Mouse (Mus musculus): ENCODE measurements around the gene Rab11fip3. TPM values are rescaled to one million over a fixed set of nuclear protein-coding genes. Genes with fewer than 3 reads are reported as not detected.

The Rab11fip3 gene
- polyA plus RNA-seq, 1 experiment from 2014 or later, result 42.8 TPM

DNA sequence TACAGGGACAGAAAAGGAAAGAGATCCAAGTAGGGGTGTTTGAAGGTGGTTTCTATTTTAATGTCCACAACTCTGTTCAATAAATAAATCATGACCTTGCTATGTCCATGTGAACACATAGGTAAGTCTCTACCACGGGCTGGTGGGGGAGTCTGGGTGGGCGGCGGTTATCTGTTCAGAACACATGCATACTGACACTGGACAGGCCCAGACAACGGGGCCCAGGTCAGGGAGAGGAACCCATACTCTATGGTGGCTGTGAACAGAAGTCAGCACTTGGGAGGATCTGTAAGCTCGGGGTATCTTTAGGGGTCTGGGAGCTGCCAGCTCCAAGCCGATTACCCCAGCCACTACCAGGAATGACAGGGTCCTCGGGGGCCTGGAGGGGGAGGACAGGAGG, 123.0 kb downstream of the Rab11fip3 start:
- H3K4me1 ChIP-seq, result peaks cover 3% of the 10 kb centered on the region
- H3K4me2 ChIP-seq (replicated peaks), result no peak overlapping the region
- H3K27ac ChIP-seq, result no peak overlapping the region
- ATAC-seq (ENCODE audit: low FRiP score), result no peak
- H3K4me3 ChIP-seq, result no peak overlapping the region
- no peaks in the 10 kb centered on the region for H3K36me3 ChIP-seq
- no peaks in the 10 kb centered on the region for H3K9me3 ChIP-seq (replicated peaks)
- peaks cover 22% of the 10 kb centered on the region for H3K27me3 ChIP-seq
- WGBS, result 78% methylated on average over 7 of the region's 7 CpGs
- H3K9ac ChIP-seq, result no peak overlapping the region

DNA sequence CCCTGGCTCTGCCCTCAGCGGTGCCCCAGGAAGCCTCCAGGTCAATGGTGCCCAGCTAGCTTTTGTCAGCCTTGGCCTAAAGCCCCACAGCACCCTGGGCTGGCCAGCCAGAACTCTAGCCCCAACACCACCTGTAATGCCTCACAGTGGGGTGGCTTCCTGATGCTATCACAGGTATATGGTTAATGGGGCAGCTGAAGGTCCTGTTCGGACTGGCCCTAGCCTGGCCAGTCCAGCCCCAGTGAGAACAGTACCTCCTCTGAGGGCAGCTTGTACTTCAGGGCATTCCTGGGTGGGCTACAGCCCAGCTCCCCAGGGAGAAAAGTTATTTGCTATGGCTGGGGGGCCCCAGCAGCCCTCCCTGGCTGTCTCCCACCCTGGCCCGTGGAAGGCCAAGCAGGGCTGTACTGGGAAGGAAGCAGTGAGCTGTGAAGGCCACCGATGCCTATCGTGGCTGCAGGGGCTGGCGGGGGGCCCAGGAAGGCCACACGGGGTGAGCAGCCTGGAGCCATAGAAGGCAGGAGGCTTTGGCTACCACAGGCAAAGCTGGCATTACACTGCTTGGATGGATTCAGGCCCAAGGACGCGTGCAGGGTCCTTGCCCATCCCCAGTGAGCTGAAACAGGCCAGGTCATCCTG, 123.7 kb downstream of the Rab11fip3 start:
- Histone ChIP-seq H3K4me1 (peaks cover 6% of the 10 kb centered on the region), H3K36me3 (no peaks in the 10 kb centered on the region), H3K27ac (no peak overlapping the region), H3K9me3 (replicated peaks) (no peaks in the 10 kb centered on the region), H3K4me3 (no peak overlapping the region), H3K9ac (no peak overlapping the region), H3K27me3 (peaks cover 15% of the 10 kb centered on the region), H3K4me2 (replicated peaks) (no peak overlapping the region)
- ATAC-seq (ENCODE audit: low FRiP score), result no peak
- WGBS, result 63% methylated on average over 9 of the region's 9 CpGs

DNA sequence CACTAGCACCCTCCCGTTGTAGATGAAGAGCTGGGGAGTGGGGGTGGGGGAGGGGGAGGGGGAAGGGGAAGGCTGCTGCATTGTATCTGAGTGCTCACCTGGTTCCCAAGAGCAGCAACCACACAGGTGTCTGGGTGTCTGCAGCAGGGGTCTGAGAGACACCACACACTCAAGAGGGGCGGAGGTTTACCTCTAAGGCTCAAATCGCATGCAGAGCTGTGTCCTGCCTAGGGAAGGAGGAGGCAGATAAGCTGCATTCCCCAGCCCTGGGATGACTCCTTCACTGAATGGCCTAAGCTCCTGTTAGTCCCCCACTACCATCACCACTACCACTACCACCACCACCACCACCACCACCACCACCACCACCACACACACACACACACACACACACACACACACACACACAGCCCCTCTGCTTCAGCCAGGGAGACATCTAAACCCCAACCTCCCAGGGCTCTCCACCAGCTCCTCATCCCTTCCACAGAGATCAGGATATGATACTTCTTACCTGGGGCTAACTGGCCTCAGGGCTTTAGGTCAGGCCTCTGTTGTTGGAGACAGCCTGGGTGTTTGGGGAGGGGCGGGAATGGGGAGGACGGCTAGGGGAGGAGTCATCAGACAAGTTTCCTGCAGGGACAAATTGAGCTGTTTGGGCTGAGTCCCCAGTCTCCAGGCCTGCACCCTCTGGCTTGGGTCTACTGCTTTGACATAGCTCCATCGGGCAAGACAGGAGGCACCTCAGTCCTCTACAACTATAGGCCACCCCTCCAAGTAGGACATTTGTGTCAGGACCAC, 124.8 kb downstream of the Rab11fip3 start, which contains the start of the genes Pigq and Nhlrc4:
Pigq (minus strand) TSS at position 571 of the 798 bp plus-strand sequence.
Nhlrc4 (minus strand) TSS at position 596 of the 798 bp plus-strand sequence.
- H3K27ac ChIP-seq, result no peak within 1 kb of the TSS
- peaks cover 4% of the 10 kb centered on the region for H3K27me3 ChIP-seq
- H3K4me1 ChIP-seq, result peaks cover 12% of the 10 kb centered on the region
- H3K36me3 ChIP-seq, result no peaks in the 10 kb centered on the region
- H3K4me3 ChIP-seq, result no peak within 1 kb of the TSS
- no peak for ATAC-seq (ENCODE audit: low FRiP score)
- no peak within 1 kb of the TSS for H3K4me2 ChIP-seq (replicated peaks)
- WGBS, result 56% methylated on average over 6 of the region's 6 CpGs
- no peaks in the 10 kb centered on the region for H3K9me3 ChIP-seq (replicated peaks)
- H3K9ac ChIP-seq, result no peak within 1 kb of the TSS

DNA sequence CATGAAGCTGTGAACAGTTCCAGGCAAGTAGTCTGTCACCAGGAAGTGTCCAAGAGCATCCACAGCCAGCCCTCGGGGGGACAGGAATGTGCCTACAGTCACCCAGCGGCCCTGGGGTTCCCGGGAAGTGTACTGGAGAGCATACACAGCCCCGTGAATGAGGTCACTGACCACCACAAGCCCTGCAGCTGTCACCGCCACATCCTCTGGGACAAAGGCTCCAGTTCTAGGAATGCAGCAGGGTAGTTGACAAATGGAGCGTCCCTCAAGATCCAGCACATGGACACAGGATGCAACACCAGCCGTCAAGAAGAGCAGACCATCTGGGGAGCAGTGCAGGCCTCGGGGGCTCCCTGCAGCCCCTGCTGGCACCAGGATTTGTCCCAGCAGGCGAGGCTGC, 125.6 kb downstream of the Rab11fip3 start:
- no peak overlapping the region for H3K4me2 ChIP-seq (replicated peaks)
- no peak for ATAC-seq (ENCODE audit: low FRiP score)
- peaks cover 2% of the 10 kb centered on the region; the same call in 1 of the 2 replicates for H3K36me3 ChIP-seq
- WGBS, result 72% methylated on average over 9 of the region's 9 CpGs
- no peak overlapping the region for H3K4me3 ChIP-seq
- peaks cover 12% of the 10 kb centered on the region for H3K4me1 ChIP-seq
- H3K9me3 ChIP-seq (replicated peaks), result no peaks in the 10 kb centered on the region
- peaks cover 4% of the 10 kb centered on the region; the same call in 1 of the 2 replicates for H3K27me3 ChIP-seq
- no peak overlapping the region for H3K27ac ChIP-seq
- no peak overlapping the region for H3K9ac ChIP-seq

DNA sequence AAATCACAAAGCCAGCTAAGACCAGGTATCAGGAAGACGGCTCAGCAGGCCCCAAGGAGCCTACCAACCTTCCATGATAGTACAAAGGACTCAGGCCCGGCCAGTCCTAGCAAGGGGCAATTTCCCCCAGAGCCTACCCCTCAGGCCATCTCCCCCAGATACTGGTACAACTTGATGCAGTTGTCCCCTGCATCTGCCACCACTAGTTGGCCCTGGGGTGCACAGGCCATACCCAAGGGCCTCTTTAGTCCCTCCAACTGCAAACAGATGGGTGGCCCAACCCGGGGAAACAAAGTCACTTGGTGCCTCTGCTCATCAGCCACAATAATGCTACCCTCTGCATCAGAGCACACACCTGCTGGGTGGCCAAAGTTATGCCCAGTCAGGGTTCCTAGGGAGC, 126.1 kb downstream of the Rab11fip3 start:
- H3K4me2 ChIP-seq (replicated peaks), result no peak overlapping the region
- no peak overlapping the region for H3K4me3 ChIP-seq
- no peak overlapping the region for H3K9ac ChIP-seq
- peaks cover 2% of the 10 kb centered on the region; the same call in 1 of the 2 replicates for H3K27me3 ChIP-seq
- H3K4me1 ChIP-seq, result peaks cover 12% of the 10 kb centered on the region
- H3K36me3 ChIP-seq, result peaks cover 5% of the 10 kb centered on the region; the same call in 1 of the 2 replicates
- no peak for ATAC-seq (ENCODE audit: low FRiP score)
- H3K27ac ChIP-seq, result no peak overlapping the region
- 84% methylated on average over 3 of the region's 3 CpGs for WGBS
- no peaks in the 10 kb centered on the region for H3K9me3 ChIP-seq (replicated peaks)

DNA sequence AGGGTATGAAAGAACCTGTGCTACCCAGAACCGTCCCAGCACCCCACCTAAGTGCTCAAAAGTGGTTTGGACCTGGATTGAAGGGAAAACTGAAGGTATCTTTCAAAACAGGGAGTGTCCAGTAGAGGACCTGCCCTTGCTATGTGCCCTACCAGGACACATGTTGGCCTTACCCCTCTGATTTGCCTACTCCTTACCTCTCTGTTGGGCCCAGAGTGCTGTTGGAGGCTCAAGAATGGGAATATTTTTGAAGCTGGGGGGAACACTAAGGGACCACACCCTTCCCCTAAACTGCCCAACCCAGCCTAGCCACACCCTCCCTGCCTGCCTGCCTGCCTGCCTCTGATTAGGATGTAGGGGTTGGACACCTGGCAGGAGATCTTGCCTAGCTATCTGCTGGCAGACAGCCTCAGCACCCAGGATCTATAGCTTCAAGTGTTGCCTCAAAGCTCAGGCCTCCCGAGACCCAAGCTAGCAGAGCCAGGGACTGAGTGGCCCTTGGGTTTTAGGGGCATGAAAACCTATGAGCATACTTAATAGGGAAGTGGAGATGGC, 126.7 kb downstream of the Rab11fip3 start:
- H3K4me1 ChIP-seq, result peaks cover 12% of the 10 kb centered on the region
- H3K4me2 ChIP-seq (replicated peaks), result no peak overlapping the region
- no peaks in the 10 kb centered on the region for H3K9me3 ChIP-seq (replicated peaks)
- no peak overlapping the region for H3K9ac ChIP-seq
- 0 out of 2 replicates have a peak overlapping the region, but pooled peaks have one; percentile 82 for H3K4me3 ChIP-seq
- H3K27me3 ChIP-seq, result no peaks in the 10 kb centered on the region; the same call in 1 of the 2 replicates
- ATAC-seq (ENCODE audit: low FRiP score), result no peak
- 86% methylated on average over 2 of the region's 2 CpGs for WGBS
- H3K36me3 ChIP-seq, result peaks cover 5% of the 10 kb centered on the region; the same call in 1 of the 2 replicates
- no peak overlapping the region for H3K27ac ChIP-seq

DNA sequence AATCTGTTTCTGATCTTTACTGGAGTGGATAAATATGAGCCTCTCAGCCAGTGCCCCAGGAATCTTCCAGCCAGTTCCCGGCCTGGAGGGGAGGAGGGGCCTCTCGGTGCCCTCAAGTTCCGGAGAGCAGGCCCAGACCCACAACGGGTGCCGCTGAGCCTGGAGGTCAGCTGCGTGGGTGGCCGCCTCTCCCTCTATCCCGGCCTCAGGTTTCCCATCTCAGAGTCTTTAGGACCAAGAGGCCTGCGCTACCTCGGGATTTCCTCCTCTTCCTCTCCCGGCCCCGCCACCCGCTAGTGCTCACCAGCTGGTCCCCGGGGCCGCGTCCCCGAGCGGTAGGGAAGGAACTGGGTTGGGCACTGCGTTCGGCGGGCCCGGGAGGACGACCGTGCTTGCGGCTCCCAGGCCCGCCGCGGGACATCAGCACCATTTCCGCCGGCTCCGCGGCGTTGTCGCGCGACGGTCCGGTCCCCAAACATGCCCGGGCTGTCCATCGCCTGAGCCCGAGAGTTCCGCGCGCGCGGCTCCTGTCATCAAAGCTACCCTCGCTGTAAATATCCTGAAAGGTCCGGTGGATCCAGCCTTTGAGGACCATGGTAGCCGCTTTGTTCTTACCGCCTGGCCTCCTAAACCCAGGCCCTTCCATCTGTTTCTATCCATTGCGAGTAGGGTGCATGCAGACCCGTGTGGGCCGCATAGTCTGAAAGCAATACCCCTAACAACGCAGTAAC, 127.7 kb downstream of the Rab11fip3 start:
- Histone ChIP-seq H3K4me1 (peaks cover 12% of the 10 kb centered on the region), H3K36me3 (peaks cover 14% of the 10 kb centered on the region), H3K27me3 (no peaks in the 10 kb centered on the region), H3K9ac (peak overlapping the region; percentile 92), H3K27ac (peak overlapping the region; percentile 84), H3K4me2 (replicated peaks) (peak overlapping the region; percentile 68), H3K4me3 (peak overlapping the region; percentile 82), H3K9me3 (replicated peaks) (no peaks in the 10 kb centered on the region)
- ATAC-seq (ENCODE audit: low FRiP score), result peak; percentile 67
- 3% methylated on average over 54 of the region's 54 CpGs for WGBS

Other genes starting within 250 kb of the Rab11fip3 start
- gene Wdr24, start 245.9 kb downstream of the Rab11fip3 start, polyA plus RNA-seq (2016; fragmentation: Nextera tagmentation; extraction: Ambion mirVana), result 25.9 and 27.0 TPM in 2 replicates
- 64.0 and 64.7 TPM in 2 replicates for gene Jmjd8, start 240.7 kb downstream of the Rab11fip3 start, polyA plus RNA-seq (2016; fragmentation: Nextera tagmentation; extraction: Ambion mirVana)
- 271 and 291 TPM in 2 replicates for gene Stub1, start 236.2 kb downstream of the Rab11fip3 start, polyA plus RNA-seq (2016; fragmentation: Nextera tagmentation; extraction: Ambion mirVana)
- 6.1 and 7.5 TPM in 2 replicates for gene Rhbdl1, start 232.3 kb downstream of the Rab11fip3 start, polyA plus RNA-seq (2016; fragmentation: Nextera tagmentation; extraction: Ambion mirVana)
- gene Gm20683, start 227.8 kb downstream of the Rab11fip3 start, polyA plus RNA-seq (2016; fragmentation: Nextera tagmentation; extraction: Ambion mirVana), result 3.9 TPM in 2 replicates
- gene Rhot2, start 224.7 kb downstream of the Rab11fip3 start, polyA plus RNA-seq (2016; fragmentation: Nextera tagmentation; extraction: Ambion mirVana), result 18.5 and 19.4 TPM in 2 replicates
- gene Wdr90, start 208.1 kb downstream of the Rab11fip3 start, polyA plus RNA-seq (2016; fragmentation: Nextera tagmentation; extraction: Ambion mirVana), result 30.0 and 31.2 TPM in 2 replicates
- gene Mcrip2, start 200.8 kb downstream of the Rab11fip3 start, polyA plus RNA-seq (2016; fragmentation: Nextera tagmentation; extraction: Ambion mirVana), result 6.2 and 6.3 TPM in 2 replicates
- gene Mettl26, start 194.5 kb downstream of the Rab11fip3 start, polyA plus RNA-seq (2016; fragmentation: Nextera tagmentation; extraction: Ambion mirVana), result 48.7 and 53.2 TPM in 2 replicates
- 0.29 and 0.90 TPM in 2 replicates for gene Wfikkn1, start 188.7 kb downstream of the Rab11fip3 start, polyA plus RNA-seq (2016; fragmentation: Nextera tagmentation; extraction: Ambion mirVana)
- 42.1 and 43.6 TPM in 2 replicates for gene Rab40c, start 149.8 kb downstream of the Rab11fip3 start, polyA plus RNA-seq (2016; fragmentation: Nextera tagmentation; extraction: Ambion mirVana)
- gene Pigq, start 124.6 kb downstream of the Rab11fip3 start, polyA plus RNA-seq (2016; fragmentation: Nextera tagmentation; extraction: Ambion mirVana), result 53.6 and 57.5 TPM in 2 replicates
- gene Nhlrc4, start 124.6 kb downstream of the Rab11fip3 start, polyA plus RNA-seq (2016; fragmentation: Nextera tagmentation; extraction: Ambion mirVana), result 0.27 TPM in 1 of 2 replicates, not detected in the other
- gene A930017K11Rik, start 117.0 kb downstream of the Rab11fip3 start, polyA plus RNA-seq (2016; fragmentation: Nextera tagmentation; extraction: Ambion mirVana), result 0.17 and 0.18 TPM in 2 replicates
- gene Capn15, start 83.8 kb downstream of the Rab11fip3 start, polyA plus RNA-seq (2016; fragmentation: Nextera tagmentation; extraction: Ambion mirVana), result 32.5 and 32.6 TPM in 2 replicates
- 33.1 and 33.8 TPM in 2 replicates for gene Decr2, start 20.8 kb upstream of the Rab11fip3 start, polyA plus RNA-seq (2016; fragmentation: Nextera tagmentation; extraction: Ambion mirVana)
- 50.4 and 52.9 TPM in 2 replicates for gene Nme4, start 26.0 kb upstream of the Rab11fip3 start, polyA plus RNA-seq (2016; fragmentation: Nextera tagmentation; extraction: Ambion mirVana)
- gene Tmem8, start 43.7 kb upstream of the Rab11fip3 start, polyA plus RNA-seq (2016; fragmentation: Nextera tagmentation; extraction: Ambion mirVana), result 2.9 and 3.0 TPM in 2 replicates
- 171 and 184 TPM in 2 replicates for gene Mrpl28, start 53.9 kb upstream of the Rab11fip3 start, polyA plus RNA-seq (2016; fragmentation: Nextera tagmentation; extraction: Ambion mirVana)
- 17.7 and 19.4 TPM in 2 replicates for gene Axin1, start 69.1 kb upstream of the Rab11fip3 start, polyA plus RNA-seq (2016; fragmentation: Nextera tagmentation; extraction: Ambion mirVana)
- 0.23 and 0.32 TPM in 2 replicates for gene Pdia2, start 129.5 kb upstream of the Rab11fip3 start, polyA plus RNA-seq (2016; fragmentation: Nextera tagmentation; extraction: Ambion mirVana)
- 4.3 and 4.6 TPM in 2 replicates for gene Rgs11, start 133.4 kb upstream of the Rab11fip3 start, polyA plus RNA-seq (2016; fragmentation: Nextera tagmentation; extraction: Ambion mirVana)
- gene Arhgdig, start 138.2 kb upstream of the Rab11fip3 start, polyA plus RNA-seq (2016; fragmentation: Nextera tagmentation; extraction: Ambion mirVana), result 19.4 and 22.2 TPM in 2 replicates
- 34.5 and 37.9 TPM in 2 replicates for gene Fam234a, start 174.7 kb upstream of the Rab11fip3 start, polyA plus RNA-seq (2016; fragmentation: Nextera tagmentation; extraction: Ambion mirVana)
- gene Luc7l, start 183.3 kb upstream of the Rab11fip3 start, polyA plus RNA-seq (2016; fragmentation: Nextera tagmentation; extraction: Ambion mirVana), result 138 and 140 TPM in 2 replicates